Mouse (Mus musculus) A20 (cell line): ENCODE data around the gene Zzef1.
A peak's percentile ranks its signal among the peaks of the same experiment; 100 is the strongest.
"Not testable (repeated sequence)": the region's sequence is repeated elsewhere in the genome, so short reads cannot be mapped to it uniquely, and the experiment has no call there.

ENCODE experiments used
- DNase-seq: peaks from one replicate; pipeline ENCODE4 v3.0.0-alpha.2; 2011; ENCODE audit warnings: low read depth, low spot score

The Zzef1 gene

DNA sequence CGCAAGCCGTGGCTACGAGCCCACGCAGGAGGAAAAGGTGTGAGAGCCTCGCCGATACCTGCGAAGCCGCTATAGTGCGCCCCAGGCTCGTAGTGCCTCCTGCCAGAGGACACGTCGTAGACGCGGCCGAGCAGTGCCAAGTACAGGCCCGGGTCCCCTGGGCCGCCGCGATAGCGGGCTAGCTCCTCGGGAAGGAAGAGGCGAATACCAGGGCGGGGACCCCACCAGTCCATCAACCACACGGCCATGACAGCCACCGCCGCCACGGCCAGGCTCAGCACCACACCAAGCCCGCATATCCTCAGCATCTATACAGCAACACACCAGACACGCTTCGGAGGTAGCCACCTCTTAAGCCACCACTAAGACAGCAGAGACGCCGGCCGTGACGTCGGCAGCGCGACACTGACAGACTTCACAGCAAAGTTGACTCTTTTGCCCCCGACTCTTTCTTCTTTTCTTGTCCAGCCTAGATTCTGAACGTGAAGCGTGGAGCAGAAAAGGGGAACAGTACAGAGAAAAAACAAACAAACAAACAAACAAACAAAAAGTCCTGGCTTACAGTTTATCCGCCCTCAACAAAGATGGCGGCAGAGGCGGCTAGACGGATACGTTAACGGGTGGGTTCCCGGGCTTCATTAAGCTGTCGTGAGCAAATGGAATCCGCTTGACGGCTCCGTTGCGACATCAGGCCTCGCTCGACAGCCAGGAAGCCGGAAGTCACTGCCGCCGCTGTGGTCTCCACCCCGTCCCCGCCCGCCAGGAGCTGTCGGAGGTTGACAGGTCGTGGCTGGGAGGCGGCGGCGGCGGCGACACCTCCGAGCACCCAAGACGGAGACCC is at the start of gene Zzef1, which contains the start of gene Cyb5d2:
TSS of gene Zzef1 (plus strand) at position 772 of the 841 bp plus-strand sequence.
TSS of gene Cyb5d2 (minus strand) at position 688 of the 841 bp plus-strand sequence.
- DNase-seq: peak; percentile 97

DNA sequence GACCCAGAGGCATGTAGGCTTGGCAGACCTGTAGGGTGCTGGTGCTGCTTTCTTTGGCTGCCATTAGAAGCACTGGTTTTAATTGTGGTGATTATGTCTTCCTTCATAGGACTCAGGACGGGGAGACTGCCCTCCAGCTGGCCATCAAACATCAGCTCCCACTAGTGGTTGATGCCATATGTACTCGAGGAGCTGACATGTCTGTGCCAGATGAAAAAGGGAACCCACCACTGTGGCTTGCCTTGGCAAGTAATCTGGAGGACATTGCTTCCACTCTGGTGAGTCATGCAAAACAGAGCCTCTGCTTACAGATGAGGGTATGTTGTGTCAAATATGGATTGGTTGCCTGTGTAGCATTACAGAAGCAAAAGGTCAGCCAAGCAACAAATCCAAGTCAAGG is 44.1 kb upstream of the Zzef1 start:
- DNase-seq: peak; percentile 46

DNA sequence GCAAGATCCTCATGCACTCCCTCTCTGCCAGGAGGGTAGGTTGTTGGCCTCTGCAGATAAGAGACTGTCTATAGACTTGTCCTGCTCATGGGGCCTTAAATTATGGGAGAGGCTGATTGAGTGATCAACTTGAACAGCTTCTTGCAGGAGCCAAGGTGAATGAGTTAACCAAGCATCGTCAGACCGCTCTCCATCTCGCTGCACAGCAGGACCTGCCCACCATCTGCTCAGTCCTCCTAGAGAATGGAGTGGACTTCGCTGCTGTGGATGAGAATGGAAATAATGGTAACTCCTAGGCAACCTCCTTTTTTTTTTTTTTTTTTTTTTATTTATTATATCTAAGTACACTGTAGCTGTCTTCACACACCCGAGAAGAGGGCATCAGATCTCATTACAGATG is 37.7 kb upstream of the Zzef1 start:
- DNase-seq: no peak

DNA sequence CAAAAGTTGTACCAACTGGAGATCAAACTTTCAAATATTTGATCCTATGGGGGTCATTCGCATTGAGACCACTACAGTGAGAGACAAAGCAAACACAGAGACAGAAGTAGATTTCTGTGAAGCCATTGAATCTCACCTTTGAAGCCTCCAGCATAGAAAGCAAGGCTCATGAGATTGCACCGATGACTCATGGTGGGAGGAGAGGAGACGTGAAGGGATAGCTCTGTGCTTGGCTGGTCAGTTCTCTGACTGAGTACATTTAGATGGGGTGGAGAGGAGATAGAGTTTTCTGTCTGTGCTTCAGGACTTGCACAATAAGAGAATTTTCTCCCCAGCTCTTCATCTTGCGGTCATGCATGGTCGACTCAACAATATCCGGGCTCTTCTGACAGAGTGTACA is 36.4 kb upstream of the Zzef1 start:
- DNase-seq: no peak

DNA sequence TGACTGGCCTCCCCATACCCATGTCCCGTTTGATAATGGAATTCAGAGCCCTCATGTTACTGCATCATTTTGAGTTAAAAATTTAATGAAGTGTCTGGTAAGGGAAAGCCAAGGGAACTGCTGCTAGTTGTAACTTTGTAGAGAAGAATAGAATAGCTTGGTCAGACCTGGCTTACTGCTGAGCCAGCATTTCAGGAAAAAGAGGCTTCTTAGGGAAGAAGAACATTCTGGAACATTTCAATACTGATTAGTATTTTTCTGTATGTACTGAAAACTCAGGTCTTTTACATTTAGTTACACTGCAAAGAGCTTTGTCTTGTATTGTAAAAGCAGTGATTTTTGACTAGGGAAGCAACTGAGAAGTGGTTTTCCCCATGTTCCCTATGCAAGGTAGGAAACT is 35.2 kb upstream of the Zzef1 start:
- no peak for DNase-seq

DNA sequence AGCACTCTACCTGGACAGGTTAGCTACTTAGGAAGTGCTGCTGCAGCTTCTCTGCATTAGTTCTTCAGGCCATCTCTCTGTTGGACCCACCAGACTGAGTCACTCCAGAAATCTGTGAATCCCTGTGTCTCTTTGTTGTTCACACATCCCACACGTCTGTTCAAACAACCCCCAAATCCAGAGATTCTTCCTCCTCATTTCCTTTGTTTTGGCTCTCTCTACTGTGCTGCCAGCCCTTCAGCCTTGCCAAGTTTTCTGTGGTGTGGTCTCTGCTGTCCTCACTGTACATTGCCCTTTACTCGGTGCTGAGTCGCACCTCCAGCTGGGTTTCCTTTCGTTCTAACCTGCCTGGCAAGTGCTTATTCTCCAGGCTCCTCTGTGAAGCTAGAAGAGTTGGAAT is 31.8 kb upstream of the Zzef1 start:
- no peak for DNase-seq

DNA sequence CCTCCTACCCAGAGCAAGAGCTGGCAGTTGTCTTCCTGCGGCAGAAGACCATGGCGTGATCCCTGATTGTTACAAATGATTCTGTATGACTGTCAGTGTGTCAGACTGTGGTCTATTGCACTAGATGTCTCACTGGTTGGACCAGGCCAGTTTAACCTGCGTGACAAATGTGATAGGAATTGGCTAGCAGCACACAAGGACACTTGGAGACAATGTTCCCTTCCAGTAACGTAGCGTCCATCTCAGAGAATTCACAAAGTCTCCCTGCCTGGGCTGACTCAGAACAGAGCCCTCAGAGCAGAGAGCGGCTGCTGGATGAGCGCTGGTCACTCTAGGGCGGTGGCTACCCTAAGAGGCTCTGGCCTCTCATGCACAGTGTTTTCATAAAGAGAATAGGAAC is 28.3 kb upstream of the Zzef1 start:
- no peak for DNase-seq

DNA sequence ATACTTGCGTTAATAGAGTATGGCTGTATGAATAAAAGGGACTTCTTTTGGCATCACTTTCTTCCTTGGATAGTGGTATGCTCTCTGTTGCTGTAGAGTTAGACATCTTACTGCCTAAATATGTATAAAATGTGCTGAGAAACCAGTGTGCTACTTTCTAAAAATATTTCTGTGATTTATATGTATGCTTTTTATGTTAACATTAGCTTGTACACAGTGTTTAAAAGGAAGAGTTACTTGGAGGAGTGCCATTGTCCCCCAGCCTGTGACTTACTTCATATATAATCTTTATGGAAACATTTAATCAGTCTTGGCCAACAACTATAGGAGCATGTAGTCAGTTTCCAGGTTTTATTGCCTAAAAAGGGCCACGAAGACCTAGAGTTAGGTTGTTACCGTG is 27.0 kb upstream of the Zzef1 start:
- DNase-seq: no peak

DNA sequence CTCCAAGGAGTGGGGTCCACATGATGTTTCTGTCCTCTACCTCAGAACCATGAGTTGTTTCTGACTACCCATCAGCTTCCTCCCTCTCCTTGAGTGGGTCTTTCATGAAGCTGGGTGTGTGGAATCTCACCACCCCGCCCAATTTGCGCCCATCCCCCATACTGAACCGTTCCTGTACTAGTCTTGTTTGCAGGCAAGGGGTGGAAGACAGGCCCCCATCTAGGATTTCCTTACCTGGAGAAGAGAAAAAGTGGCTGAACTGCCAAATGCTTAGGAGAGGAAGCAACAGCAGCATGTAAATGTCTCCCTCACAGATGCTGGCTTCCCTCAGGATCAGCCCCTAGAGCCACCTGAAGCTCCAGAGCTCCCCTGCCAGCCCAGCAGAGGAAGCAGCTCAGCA is 25.7 kb upstream of the Zzef1 start:
- DNase-seq: no peak

DNA sequence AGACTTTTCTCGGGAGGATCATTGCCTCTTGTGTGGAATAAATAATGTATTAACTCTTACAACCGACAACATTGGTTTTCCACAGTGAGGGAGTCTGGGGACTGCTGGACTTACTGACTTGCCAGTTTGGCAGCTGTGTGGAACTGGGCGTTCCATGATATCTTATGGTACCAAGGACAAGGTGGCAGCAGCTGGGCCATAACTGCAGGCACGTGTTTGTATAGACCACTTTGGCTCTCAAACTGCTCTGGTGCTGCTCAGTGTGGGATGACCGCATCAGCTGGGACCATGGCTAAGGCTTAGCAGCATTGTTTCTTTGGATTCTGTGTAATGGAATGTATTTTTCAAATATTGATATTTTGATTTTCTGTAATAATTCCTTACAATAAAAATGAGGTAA is 25.2 kb upstream of the Zzef1 start:
- no peak for DNase-seq

DNA sequence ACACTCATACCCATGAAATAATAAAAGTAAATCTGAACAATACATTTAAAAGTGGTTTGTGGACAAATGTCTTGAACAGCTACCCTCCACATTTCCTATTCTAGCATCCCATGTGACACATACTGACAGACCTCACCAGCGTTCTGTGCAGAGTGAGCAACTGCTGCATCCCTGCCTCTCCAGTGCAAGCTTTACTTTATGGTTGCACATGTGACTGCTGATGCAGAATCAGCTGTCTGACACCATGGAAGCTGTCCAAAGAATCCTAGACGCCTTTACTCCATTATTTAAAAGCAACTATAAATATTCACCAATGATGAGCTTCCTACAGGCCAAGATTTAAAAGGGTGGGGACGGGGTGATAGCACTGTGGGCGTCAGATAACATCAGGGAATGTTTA is 24.6 kb upstream of the Zzef1 start:
- DNase-seq: no peak

DNA sequence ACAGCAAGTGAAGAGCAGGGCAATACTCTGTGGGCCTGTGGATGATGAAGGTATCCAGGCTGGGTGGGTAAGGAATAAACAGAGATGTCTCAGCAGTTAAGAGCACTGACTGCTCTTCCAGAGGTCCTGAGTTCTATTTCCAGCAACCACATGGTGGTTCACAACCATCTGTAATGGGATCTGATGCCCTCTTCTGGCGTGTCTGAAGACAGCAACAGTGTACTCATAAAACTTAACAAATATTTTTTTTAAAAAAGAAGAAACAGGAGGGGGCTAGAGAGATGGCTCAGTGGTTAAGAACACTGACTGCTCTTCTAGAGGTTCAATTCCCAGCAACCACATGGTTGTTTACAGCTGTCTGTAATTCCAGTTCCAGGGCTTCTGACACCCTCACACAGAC is 23.4 kb upstream of the Zzef1 start:
- not testable (repeated sequence) for DNase-seq

DNA sequence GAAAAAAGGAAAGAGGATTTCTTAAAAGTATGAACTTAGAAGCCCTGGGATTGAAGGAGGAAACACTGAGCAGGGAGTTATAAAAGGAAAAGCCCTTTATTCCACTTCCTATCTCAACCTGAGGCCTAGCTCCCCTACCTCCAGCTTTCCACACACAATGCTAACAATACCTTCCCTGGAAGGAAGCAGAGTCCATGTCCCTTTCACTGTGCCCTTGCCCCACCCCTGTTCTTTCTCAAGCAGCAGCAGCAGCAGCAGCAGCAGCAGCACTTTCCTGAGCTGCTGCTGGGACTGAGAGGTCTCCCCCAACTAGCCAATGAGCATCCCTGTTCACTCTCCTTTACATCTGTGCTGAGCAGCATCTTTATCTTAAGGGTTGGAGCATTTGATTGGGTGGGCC is 17.1 kb upstream of the Zzef1 start:
- no peak for DNase-seq

DNA sequence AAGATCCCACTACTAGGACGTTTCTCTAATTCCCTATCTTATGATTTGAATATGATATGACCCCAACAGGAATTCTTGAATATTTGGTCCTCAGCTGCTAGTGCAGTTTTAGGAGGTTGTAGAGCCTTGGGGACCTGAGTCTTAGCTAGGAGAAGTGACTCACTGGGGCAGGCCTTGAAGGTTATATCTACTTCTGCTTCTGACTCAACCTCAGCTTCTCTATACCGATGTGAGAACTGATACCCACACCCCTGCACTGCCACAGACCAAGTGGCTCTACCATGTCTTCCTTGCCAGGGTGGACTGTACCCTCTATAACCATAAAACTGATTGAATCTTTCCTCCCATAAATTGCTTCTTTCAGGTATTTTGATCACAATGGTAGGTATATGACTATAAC is 13.9 kb upstream of the Zzef1 start:
- DNase-seq: peak; percentile 55

DNA sequence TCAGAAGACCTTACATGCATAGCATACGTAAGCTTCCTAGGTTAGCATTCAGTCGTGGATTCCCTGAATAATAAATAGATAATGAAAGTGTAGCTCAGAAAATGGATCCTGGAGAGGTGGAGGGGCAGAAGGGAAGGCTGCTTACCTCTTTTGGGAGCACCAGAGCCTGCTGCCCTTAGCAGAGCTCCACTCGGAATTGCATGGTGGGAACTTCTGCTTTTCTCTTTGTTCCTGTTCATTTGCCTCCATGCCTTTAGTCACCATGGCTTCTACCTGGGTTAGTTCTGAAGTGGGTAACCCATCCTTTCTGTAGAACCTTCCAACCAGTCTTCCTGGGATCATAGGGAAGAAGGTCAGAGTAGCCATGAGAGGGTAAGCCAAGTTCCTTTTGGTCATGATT is 13.5 kb upstream of the Zzef1 start:
- no peak for DNase-seq

DNA sequence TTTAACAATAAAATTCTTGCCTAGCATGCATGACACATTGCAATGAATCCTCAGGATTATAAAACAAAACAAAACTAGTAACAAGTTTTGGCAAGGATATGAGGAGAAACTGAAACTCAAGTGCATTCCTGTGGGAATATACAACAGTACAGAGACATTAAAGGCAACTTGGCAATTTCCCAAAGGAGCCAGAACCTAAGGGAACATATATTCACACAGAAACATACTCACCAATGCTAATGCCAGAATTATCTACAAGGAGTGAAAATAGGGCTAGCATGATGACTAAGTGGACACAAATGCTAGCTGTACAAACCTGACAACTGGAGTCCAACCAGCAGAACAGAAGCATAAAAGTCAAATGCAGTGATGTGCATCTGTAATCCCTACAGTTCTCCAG is 4.0 kb upstream of the Zzef1 start:
- DNase-seq: no peak

DNA sequence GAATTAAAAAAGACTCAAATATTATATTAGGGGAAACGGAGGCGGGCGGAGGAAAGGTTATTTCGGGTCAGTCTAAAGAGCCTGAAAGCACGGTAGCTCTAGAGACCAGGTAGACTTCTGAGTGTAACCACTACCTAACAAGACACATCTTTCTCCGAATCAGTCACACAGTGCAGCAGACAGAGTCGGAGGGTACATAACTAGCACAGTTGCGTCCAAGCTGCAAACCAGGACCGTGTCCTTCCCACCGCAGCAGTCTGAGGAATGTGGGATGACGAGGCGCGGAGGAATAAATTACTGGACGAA is 924 bp upstream of the Zzef1 start:
- no peak for DNase-seq

DNA sequence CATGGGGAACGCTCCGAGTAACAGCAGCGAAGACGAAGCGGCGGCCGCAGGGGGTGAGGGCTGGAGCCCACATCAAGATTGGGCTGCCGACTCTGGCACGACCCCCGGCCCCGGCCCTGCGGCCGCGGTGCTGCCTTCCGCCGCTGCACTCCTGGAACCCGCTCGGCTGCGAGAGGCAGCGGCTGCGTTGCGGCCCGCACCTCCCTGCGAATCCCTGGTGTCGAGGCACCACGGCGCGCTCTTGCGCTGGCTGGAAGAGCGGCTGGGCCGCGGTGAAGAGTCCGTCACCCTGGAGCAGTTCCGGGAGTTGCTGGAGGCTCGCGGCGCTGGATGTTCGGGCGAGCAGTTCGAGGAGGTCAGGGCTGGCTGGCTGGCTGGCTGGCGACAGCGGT is 266 bp downstream of the Zzef1 start:
- DNase-seq: no peak

DNA sequence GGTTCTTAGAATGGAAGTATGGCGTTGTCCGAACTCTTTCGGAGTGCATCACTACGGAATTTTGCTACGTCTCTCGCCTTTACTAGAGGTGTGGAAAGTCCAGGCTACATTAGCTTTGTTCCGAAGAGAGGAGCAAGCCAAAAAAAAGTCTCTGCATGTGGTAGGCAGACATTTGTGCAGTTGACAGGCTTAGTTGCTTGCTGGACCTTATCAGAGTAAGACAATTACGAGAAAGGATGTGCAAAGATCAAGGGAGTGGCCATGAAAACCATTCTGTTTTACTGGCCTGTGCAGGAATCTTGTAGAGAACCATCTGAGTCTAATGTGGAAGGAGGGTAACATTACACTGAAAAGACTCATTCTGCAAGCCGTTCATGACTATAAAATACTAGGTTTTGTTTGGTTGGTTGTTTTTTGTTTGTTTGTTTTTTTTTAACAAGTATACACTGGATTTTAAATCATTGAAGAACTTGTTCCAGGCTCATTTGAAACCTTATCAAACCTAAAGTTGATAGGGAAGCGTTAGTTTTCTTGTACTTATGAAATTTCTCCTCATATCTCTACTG is 830 bp downstream of the Zzef1 start:
- DNase-seq: no peak

DNA sequence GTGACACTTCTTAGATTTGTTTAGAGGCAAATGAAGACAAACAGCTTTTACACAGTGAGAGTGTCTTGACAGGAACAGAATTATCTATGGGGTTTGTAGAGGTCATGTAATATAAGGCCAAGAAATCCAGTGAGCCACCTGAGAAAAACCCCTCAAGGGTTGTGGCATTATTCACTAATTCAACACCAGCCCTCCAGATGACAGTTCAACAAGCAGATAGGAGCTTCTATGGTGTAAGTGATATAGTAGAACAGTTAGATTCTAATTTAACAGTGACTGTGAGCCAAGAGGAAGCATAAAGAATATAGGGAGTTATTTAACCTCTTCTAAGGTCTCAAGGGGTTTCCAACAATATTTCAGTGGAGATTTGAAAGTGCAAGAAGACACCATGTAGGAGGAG is 2.1 kb downstream of the Zzef1 start:
- DNase-seq: no peak

DNA sequence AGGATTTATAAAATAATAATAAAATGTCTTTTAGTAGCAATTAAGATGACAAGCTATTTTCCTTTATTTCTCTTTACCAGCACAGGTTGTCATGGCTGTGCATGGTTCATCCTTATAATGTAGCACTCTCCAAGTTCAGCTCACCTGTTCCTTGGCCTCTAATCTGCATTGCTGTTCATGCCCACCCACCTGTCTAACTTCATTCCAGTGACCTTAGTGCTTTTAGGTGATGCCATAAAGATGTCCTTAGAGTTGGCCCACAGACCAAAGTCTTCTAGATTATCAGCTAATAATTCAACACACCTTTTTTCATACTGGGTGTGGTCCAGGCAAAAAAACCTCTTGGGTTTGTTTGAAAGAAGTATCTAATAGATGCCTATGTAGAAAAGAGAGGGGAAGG is 5.2 kb downstream of the Zzef1 start:
- DNase-seq: no peak

DNA sequence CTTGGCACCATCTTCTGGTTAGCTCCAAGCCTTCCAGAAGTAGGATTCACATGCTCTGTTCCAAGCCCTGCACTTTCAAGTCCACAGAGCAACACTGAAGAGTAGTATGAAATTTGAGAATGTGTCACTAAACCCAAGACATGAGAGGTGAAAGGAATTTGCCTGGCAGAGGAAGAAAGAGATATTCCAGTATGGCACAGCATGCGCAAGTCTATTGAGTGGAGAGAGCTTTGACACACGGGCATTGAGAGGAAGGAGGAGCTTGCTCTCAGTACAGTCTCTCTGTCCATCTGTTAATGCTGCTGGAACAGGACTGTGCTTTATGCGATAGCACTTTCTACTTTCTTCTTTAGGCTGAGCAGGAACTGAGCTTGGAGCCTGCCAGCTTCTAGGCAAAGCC is 7.0 kb downstream of the Zzef1 start:
- DNase-seq: no peak

DNA sequence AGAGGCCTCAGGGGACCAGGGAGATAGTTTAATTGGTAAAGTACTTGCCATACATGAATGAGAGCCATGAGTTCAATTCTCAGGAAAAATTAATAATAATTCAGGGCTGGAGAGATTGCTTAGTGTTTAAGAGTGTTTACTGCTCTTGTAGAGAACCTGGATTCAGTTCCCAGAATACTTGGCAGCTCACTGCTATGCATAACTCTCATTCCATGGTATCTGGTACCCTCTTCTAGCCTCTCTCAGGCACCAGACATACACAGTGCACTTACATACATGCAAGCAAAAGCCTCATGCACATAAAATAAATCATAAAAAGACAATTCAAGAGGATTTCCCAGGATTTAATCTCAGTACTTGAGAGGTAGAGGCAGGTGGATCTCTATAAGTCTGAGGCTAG is 8.6 kb downstream of the Zzef1 start:
- DNase-seq: no peak

DNA sequence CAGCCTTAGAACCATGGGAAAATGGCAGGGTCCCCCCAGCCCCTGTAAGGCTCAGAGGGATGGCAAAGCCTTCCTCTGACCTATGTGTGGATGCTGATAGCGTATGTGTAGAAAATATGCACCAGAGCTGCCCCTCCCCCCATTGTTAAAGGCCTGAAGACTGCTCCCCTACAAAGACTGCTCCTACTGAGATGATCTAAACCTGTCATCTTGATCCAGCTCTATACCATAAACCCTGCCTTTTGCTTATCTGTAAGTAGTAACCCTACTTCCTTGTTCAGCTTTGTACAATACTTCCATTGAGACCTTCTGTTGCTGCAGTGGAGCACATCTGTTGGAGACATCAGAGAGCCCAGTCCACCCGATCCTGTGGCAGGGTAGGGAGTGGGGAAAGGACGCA is 9.2 kb downstream of the Zzef1 start:
- DNase-seq: no peak
